Mouse (Mus musculus) stomach, postnatal 0 days (tissue): ENCODE results near the gene Ccndbp1. TPM values are rescaled to one million over a fixed set of nuclear protein-coding genes. Genes with fewer than 3 reads are reported as not detected.

ENCODE experiments used
- ATAC-seq: fragments of 200-750 bp; cut with Nextera tagmentation; 2 replicates; pipeline ENCODE4 v1.8.0; 2017; ENCODE audit not compliant: low FRiP score, low TSS enrichment
- DNase-seq: peaks from one replicate; pipeline ENCODE4 v3.0.0-alpha.2; 2016; ENCODE audit warnings: low spot score
- H3K27ac ChIP-seq: fragments of 300-500 bp; sonication (generic); replicated peaks from 2 replicates; pipeline ENCODE4 v1.5.1; 2014; ENCODE audit warnings: mild to moderate bottlenecking, control low read depth
- H3K27me3 ChIP-seq: fragments of 300-500 bp; sonication (generic); 2 replicates; pipeline ENCODE4 v1.6.1; 2014; ENCODE audit warnings: low read length; ENCODE audit not compliant: control insufficient read depth, insufficient read depth
- H3K36me3 ChIP-seq: fragments of 300-500 bp; sonication (generic); 2 replicates; pipeline ENCODE4 v1.6.1; 2014; ENCODE audit warnings: low read length, mixed read lengths; ENCODE audit not compliant: control insufficient read depth, insufficient read depth
- H3K4me1 ChIP-seq: fragments of 300-500 bp; sonication (generic); replicated peaks from 2 replicates; pipeline ENCODE4 v1.6.1; 2014; ENCODE audit warnings: antibody characterized with exemption; ENCODE audit not compliant: control insufficient read depth, insufficient read depth
- H3K4me2 ChIP-seq: fragments of 300-500 bp; sonication (generic); replicated peaks from 2 replicates; pipeline ENCODE4 v1.6.1; 2014; ENCODE audit warnings: low read depth, mild to moderate bottlenecking, control low read depth, moderate library complexity
- H3K4me3 ChIP-seq: fragments of 300-500 bp; sonication (generic); 2 replicates; pipeline ENCODE4 v1.5.1; 2014; ENCODE audit warnings: low read depth, low read length, control low read depth
- H3K9ac ChIP-seq: fragments of 300-500 bp; sonication (generic); 2 replicates; pipeline ENCODE4 v1.6.1; 2014; ENCODE audit warnings: mild to moderate bottlenecking, low read length, control low read depth, mixed read lengths
- H3K9me3 ChIP-seq: fragments of 300-500 bp; sonication (generic); 2 replicates; pipeline ENCODE4 v1.6.1; 2016; ENCODE audit warnings: low read length; ENCODE audit not compliant: control insufficient read depth
- CTCF ChIP-seq: IDR thresholded peaks from 2 replicates; pipeline ENCODE4 v1.5.1; 2016; ENCODE audit warnings: antibody characterized with exemption, low read depth, mild to moderate bottlenecking, moderate library complexity
- EP300 ChIP-seq: optimal IDR thresholded peaks from 2 replicates; pipeline ENCODE3; 2016; ENCODE audit warnings: antibody characterized with exemption
- WGBS: fragments of 180-500 bp; shearing (Covaris S2); extraction: QIAGEN DNeasy Blood & Tissue Kit; methylation state at CpG from one replicate; pipeline ENCODE4 v1.1.7; 2014; 5-methylcytosine and 5-hydroxymethylcytosine counted together
- polyA plus RNA-seq: library from polyadenylated mRNA; unstranded; fragments of >200 nt; fragmentation: Nextera tagmentation; extraction: Ambion mirVana; gene quantifications from 2 replicates; pipeline ENCODE4 v1.2.1, GENCODE M21; 2015

The Ccndbp1 gene
- polyA plus RNA-seq, 1 experiment from 2014 or later = 31.1 TPM

- WGBS = 34% methylated on average over 5 of the region's 5 CpGs
- DNase-seq (no peak), ATAC-seq (no peak)
- no peaks in the 10 kb centered on the region for H3K27me3 ChIP-seq
- H3K9ac ChIP-seq = no peak overlapping the region
- no peaks in the 10 kb centered on the region for H3K36me3 ChIP-seq
- no peaks in the 10 kb centered on the region for H3K9me3 ChIP-seq
- no peak overlapping the region for H3K4me2 ChIP-seq
- TF ChIP-seq CTCF = peak; percentile 84
- no peak for TF ChIP-seq EP300
- H3K4me1 ChIP-seq = no peaks in the 10 kb centered on the region
- no peak overlapping the region for H3K27ac ChIP-seq
- no peak overlapping the region for H3K4me3 ChIP-seq
Measured at GRCm38 (mm10) chr2:121041098-121041497, 32.9 kb downstream of the Ccndbp1 start.

GRCm38 (mm10) chr2:121045653-121046052 lies 37.5 kb downstream of the Ccndbp1 start:
- Histone ChIP-seq H3K4me1 (no peaks in the 10 kb centered on the region), H3K4me3 (no peak overlapping the region), H3K4me2 (no peak overlapping the region), H3K9me3 (no peaks in the 10 kb centered on the region), H3K27ac (no peak overlapping the region), H3K27me3 (no peaks in the 10 kb centered on the region), H3K36me3 (no peaks in the 10 kb centered on the region), H3K9ac (no peak overlapping the region)
- ATAC-seq = no peak
- no peak for DNase-seq
- 72% methylated on average over 4 of the region's 4 CpGs for WGBS
- TF ChIP-seq CTCF (no peak), EP300 (no peak)

- no peak overlapping the region for H3K4me3 ChIP-seq
- TF ChIP-seq EP300 = no peak
- no peak overlapping the region for H3K4me2 ChIP-seq
- no peaks in the 10 kb centered on the region for H3K27me3 ChIP-seq
- H3K9ac ChIP-seq = no peak overlapping the region
- H3K4me1 ChIP-seq = no peaks in the 10 kb centered on the region
- DNase-seq (no peak), ATAC-seq (no peak)
- H3K27ac ChIP-seq = no peak overlapping the region
- no peaks in the 10 kb centered on the region for H3K9me3 ChIP-seq
- no peaks in the 10 kb centered on the region for H3K36me3 ChIP-seq
- 85% methylated on average over 5 of the region's 5 CpGs for WGBS
Measured at GRCm38 (mm10) chr2:121052176-121052575, 44.0 kb downstream of the Ccndbp1 start.

GRCm38 (mm10) chr2:121054060-121054459 lies 45.9 kb downstream of the Ccndbp1 start:
- WGBS = 48% methylated on average over 2 of the region's 2 CpGs
- no peak for ATAC-seq
- no peak overlapping the region for H3K27ac ChIP-seq
- H3K9me3 ChIP-seq = no peaks in the 10 kb centered on the region
- H3K27me3 ChIP-seq = no peaks in the 10 kb centered on the region
- TF ChIP-seq EP300 (no peak), CTCF (no peak)
- no peak for DNase-seq
- no peak overlapping the region for H3K4me2 ChIP-seq
- no peak overlapping the region for H3K9ac ChIP-seq
- H3K4me3 ChIP-seq = no peak overlapping the region
- H3K36me3 ChIP-seq = no peaks in the 10 kb centered on the region
- no peaks in the 10 kb centered on the region for H3K4me1 ChIP-seq

- TF ChIP-seq CTCF = no peak
- TF ChIP-seq EP300 = no peak
- no peaks in the 10 kb centered on the region for H3K36me3 ChIP-seq
- H3K9ac ChIP-seq = no peak overlapping the region
- no peak overlapping the region for H3K4me3 ChIP-seq
- H3K27me3 ChIP-seq = no peaks in the 10 kb centered on the region
- H3K4me2 ChIP-seq = no peak overlapping the region
- ATAC-seq = 0 out of 2 replicates have a peak, but pooled peaks have one; percentile 18
- no peak overlapping the region for H3K27ac ChIP-seq
- DNase-seq = no peak
- H3K9me3 ChIP-seq = no peaks in the 10 kb centered on the region
- WGBS = 76% methylated on average over 6 of the region's 6 CpGs
- no peaks in the 10 kb centered on the region for H3K4me1 ChIP-seq
Measured at GRCm38 (mm10) chr2:121055915-121056314, 47.7 kb downstream of the Ccndbp1 start.

GRCm38 (mm10) chr2:121057997-121058396 lies 49.8 kb downstream of the Ccndbp1 start:
- no peak overlapping the region for H3K9ac ChIP-seq
- no peaks in the 10 kb centered on the region for H3K36me3 ChIP-seq
- H3K27me3 ChIP-seq = no peaks in the 10 kb centered on the region
- H3K4me3 ChIP-seq = no peak overlapping the region
- H3K27ac ChIP-seq = no peak overlapping the region
- H3K4me1 ChIP-seq = no peaks in the 10 kb centered on the region
- ATAC-seq (no peak), DNase-seq (no peak)
- H3K4me2 ChIP-seq = no peak overlapping the region
- no peaks in the 10 kb centered on the region for H3K9me3 ChIP-seq
- 45% methylated on average over 6 of the region's 6 CpGs for WGBS
- no peak for TF ChIP-seq CTCF
- no peak for TF ChIP-seq EP300
